Mouse (Mus musculus): ENCODE measurements around the gene Crim1. TPM values are rescaled to one million over a fixed set of nuclear protein-coding genes. Genes with fewer than 3 reads are reported as not detected.

The Crim1 gene
- polyA plus RNA-seq, 2 experiments: 10.5 to 22.9 TPM

- peak overlapping the region; percentile 81 for H3K4me3 ChIP-seq (replicated peaks; ENCODE audit: low read length)
- ATAC-seq (ENCODE audit: low FRiP score, low read depth): no peak
Measured at GRCm38 (mm10) chr17:78198820-78199219, 1.2 kb upstream of the Crim1 start.

GRCm38 (mm10) chr17:78199231-78199625 is 820 bp upstream of the Crim1 start:
- WGBS: 5% methylated on average over 7 of the region's 7 CpGs
- H3K27ac ChIP-seq (replicated peaks; ENCODE audit: low read depth, low read length): peak overlapping the region; percentile 86
- H3K27me3 ChIP-seq (ENCODE audit: control insufficient read depth, insufficient read depth, low read length): no peaks in the 10 kb centered on the region
- H3K4me2 ChIP-seq (replicated peaks; ENCODE audit: low read depth, low read length, severe bottlenecking): peak overlapping the region; percentile 96
- H3K9ac ChIP-seq (ENCODE audit: low read depth, low read length, severe bottlenecking): peak overlapping the region; percentile 84
- no peak for TF ChIP-seq POLR2A (IDR thresholded peaks at IDR 0.05; ENCODE audit: borderline replicate concordance, extremely low read depth, insufficient read depth, insufficient read length)
- H3K36me3 ChIP-seq (ENCODE audit: control insufficient read depth, insufficient read depth, low read length): no peaks in the 10 kb centered on the region
- H3K9me3 ChIP-seq (ENCODE audit: control insufficient read depth, low read length): no peaks in the 10 kb centered on the region
- ATAC-seq (ENCODE audit: low FRiP score, low read depth): no peak
- peak overlapping the region; percentile 81 for H3K4me3 ChIP-seq (replicated peaks; ENCODE audit: low read length)
- H3K4me1 ChIP-seq (ENCODE audit: control insufficient read depth, insufficient read depth, low read length): peaks cover 16% of the 10 kb centered on the region
- no peak for DNase-seq (ENCODE audit: low spot score)

More at GRCm38 (mm10) chr17:78198820-78199219, 1.2 kb upstream of the Crim1 start:
- Histone ChIP-seq H3K27me3 (ENCODE audit: control insufficient read depth, insufficient read depth, low read length) (no peaks in the 10 kb centered on the region), H3K36me3 (ENCODE audit: control insufficient read depth, insufficient read depth, low read length) (no peaks in the 10 kb centered on the region), H3K4me1 (ENCODE audit: control insufficient read depth, insufficient read depth, low read length) (peaks cover 13% of the 10 kb centered on the region), H3K9me3 (ENCODE audit: control insufficient read depth, low read length) (no peaks in the 10 kb centered on the region), H3K4me2 (replicated peaks; ENCODE audit: low read depth, low read length, severe bottlenecking) (peak overlapping the region; percentile 96), H3K27ac (replicated peaks; ENCODE audit: low read depth, low read length) (no peak overlapping the region), H3K9ac (ENCODE audit: low read depth, low read length, severe bottlenecking) (no peak overlapping the region)
- TF ChIP-seq POLR2A (IDR thresholded peaks at IDR 0.05; ENCODE audit: borderline replicate concordance, extremely low read depth, insufficient read depth, insufficient read length): no peak
- DNase-seq (ENCODE audit: low spot score): no peak
- WGBS: 9% methylated on average over 4 of the region's 4 CpGs

GRCm38 (mm10) chr17:78200561-78201220 is 643 bp downstream of the Crim1 start:
- H3K27ac ChIP-seq (replicated peaks; ENCODE audit: low read depth, low read length): peak overlapping the region; percentile 97
- H3K4me2 ChIP-seq (replicated peaks; ENCODE audit: low read depth, low read length, severe bottlenecking): peak overlapping the region; percentile 96
- no peaks in the 10 kb centered on the region for H3K27me3 ChIP-seq (ENCODE audit: control insufficient read depth, insufficient read depth, low read length)
- no peak for TF ChIP-seq POLR2A (IDR thresholded peaks at IDR 0.05; ENCODE audit: borderline replicate concordance, extremely low read depth, insufficient read depth, insufficient read length)
- peaks cover 19% of the 10 kb centered on the region for H3K4me1 ChIP-seq (ENCODE audit: control insufficient read depth, insufficient read depth, low read length)
- peak overlapping the region; percentile 81 for H3K4me3 ChIP-seq (replicated peaks; ENCODE audit: low read length)
- no peaks in the 10 kb centered on the region for H3K9me3 ChIP-seq (ENCODE audit: control insufficient read depth, low read length)
- peak overlapping the region; percentile 84 for H3K9ac ChIP-seq (ENCODE audit: low read depth, low read length, severe bottlenecking)
- ATAC-seq (ENCODE audit: low FRiP score, low read depth) (peak; percentile 20), DNase-seq (ENCODE audit: low spot score) (peak; percentile 20)
- WGBS: under 1% methylated on average over 47 of the region's 73 CpGs
- H3K36me3 ChIP-seq (ENCODE audit: control insufficient read depth, insufficient read depth, low read length): 0 out of 2 replicates have a peak, but pooled peaks cover 3% of the 10 kb centered on the region

- H3K4me1 ChIP-seq (ENCODE audit: control insufficient read depth, insufficient read depth, low read length): peaks cover 26% of the 10 kb centered on the region
- ATAC-seq (ENCODE audit: low FRiP score, low read depth): peak; percentile 6; the same call in 1 of the 2 replicates
- no peaks in the 10 kb centered on the region for H3K9me3 ChIP-seq (ENCODE audit: control insufficient read depth, low read length)
- H3K27ac ChIP-seq (replicated peaks; ENCODE audit: low read depth, low read length): peak overlapping the region; percentile 97
- H3K4me3 ChIP-seq (replicated peaks; ENCODE audit: low read length): peak overlapping the region; percentile 81
- WGBS: 0% methylated on average over 37 of the region's 39 CpGs
- 0 out of 2 replicates have a peak, but pooled peaks cover 3% of the 10 kb centered on the region for H3K36me3 ChIP-seq (ENCODE audit: control insufficient read depth, insufficient read depth, low read length)
- H3K9ac ChIP-seq (ENCODE audit: low read depth, low read length, severe bottlenecking): peak overlapping the region; percentile 84
- peak overlapping the region; percentile 96 for H3K4me2 ChIP-seq (replicated peaks; ENCODE audit: low read depth, low read length, severe bottlenecking)
- no peak for DNase-seq (ENCODE audit: low spot score)
- no peaks in the 10 kb centered on the region for H3K27me3 ChIP-seq (ENCODE audit: control insufficient read depth, insufficient read depth, low read length)
- no peak for TF ChIP-seq POLR2A (IDR thresholded peaks at IDR 0.05; ENCODE audit: borderline replicate concordance, extremely low read depth, insufficient read depth, insufficient read length)
Measured at GRCm38 (mm10) chr17:78201221-78202058, 1.4 kb downstream of the Crim1 start.

- Histone ChIP-seq H3K9me3 (ENCODE audit: control insufficient read depth, low read length) (no peaks in the 10 kb centered on the region), H3K27ac (replicated peaks; ENCODE audit: low read depth, low read length) (no peak overlapping the region), H3K4me3 (replicated peaks; ENCODE audit: low read length) (peak overlapping the region; percentile 81), H3K27me3 (ENCODE audit: control insufficient read depth, insufficient read depth, low read length) (no peaks in the 10 kb centered on the region), H3K36me3 (ENCODE audit: control insufficient read depth, insufficient read depth, low read length) (0 out of 2 replicates have a peak, but pooled peaks cover 3% of the 10 kb centered on the region), H3K9ac (ENCODE audit: low read depth, low read length, severe bottlenecking) (peak overlapping the region; percentile 84), H3K4me1 (ENCODE audit: control insufficient read depth, insufficient read depth, low read length) (peaks cover 33% of the 10 kb centered on the region), H3K4me2 (replicated peaks; ENCODE audit: low read depth, low read length, severe bottlenecking) (peak overlapping the region; percentile 96)
- no peak for TF ChIP-seq POLR2A (IDR thresholded peaks at IDR 0.05; ENCODE audit: borderline replicate concordance, extremely low read depth, insufficient read depth, insufficient read length)
- DNase-seq (ENCODE audit: low spot score) (no peak), ATAC-seq (ENCODE audit: low FRiP score, low read depth) (no peak)
- 3% methylated on average over 5 of the region's 5 CpGs for WGBS
Measured at GRCm38 (mm10) chr17:78202221-78202620, 2.2 kb downstream of the Crim1 start.

Data from limb, embryonic 14.5 days (tissue).